Mouse (Mus musculus) CH12.LX (cell line): ENCODE measurements around the gene Trio.

Experiments used
- BHLHE40 ChIP-seq: IDR thresholded peaks from 2 replicates; pipeline ENCODE4 v1.6.1; 2011; ENCODE audit warnings: mild to moderate bottlenecking, low read depth, low read length, improper control_type of control experiment
- CHD2 ChIP-seq: IDR thresholded peaks from 2 replicates; pipeline ENCODE4 v1.6.1; 2011; ENCODE audit warnings: low read length, improper control_type of control experiment
- CTCF ChIP-seq, 2 experiments: IDR thresholded peaks in 1 of 2; conservative IDR thresholded peaks in 1 of 2; 2 replicates each; pipeline ENCODE4 v1.5.1; 2011 to 2012; ENCODE audit warnings: low read depth in 2 of 2, low read length in 2 of 2, improper control_type of control experiment in 1 of 2, inconsistent platforms in 1 of 2, mild to moderate bottlenecking in 1 of 2, moderate library complexity in 1 of 2
- ELF1 ChIP-seq: IDR thresholded peaks from 2 replicates; pipeline ENCODE4 v1.6.1; 2014; ENCODE audit warnings: low read depth, mild to moderate bottlenecking, inconsistent platforms, low read length, improper control_type of control experiment
- ETS1 ChIP-seq: conservative IDR thresholded peaks from 2 replicates; pipeline ENCODE4 v1.6.1; 2012; ENCODE audit warnings: low read depth, mild to moderate bottlenecking, inconsistent platforms, low read length, improper control_type of control experiment, moderate library complexity
- MXI1 ChIP-seq: IDR thresholded peaks from 2 replicates; pipeline ENCODE4 v1.6.1; 2011; ENCODE audit warnings: mild to moderate bottlenecking, low read depth, low read length, improper control_type of control experiment
- POLR2A ChIP-seq: IDR thresholded peaks from 2 replicates; pipeline ENCODE4 v1.6.1; 2011; ENCODE audit warnings: low read depth, mild to moderate bottlenecking, improper control_type of control experiment, low read length
- TCF12 ChIP-seq: IDR thresholded peaks from 2 replicates; pipeline ENCODE4 v1.6.1; 2014; ENCODE audit warnings: low read depth, mild to moderate bottlenecking, inconsistent platforms, low read length, improper control_type of control experiment
- USF2 ChIP-seq: conservative IDR thresholded peaks from 2 replicates; pipeline ENCODE4 v1.6.1; 2011; ENCODE audit warnings: low read depth, low read length, improper control_type of control experiment
- ZKSCAN1 ChIP-seq: IDR thresholded peaks from 2 replicates; pipeline ENCODE4 v1.6.1; 2012; ENCODE audit warnings: low read depth, inconsistent platforms, low read length, improper control_type of control experiment, borderline replicate concordance

DNA sequence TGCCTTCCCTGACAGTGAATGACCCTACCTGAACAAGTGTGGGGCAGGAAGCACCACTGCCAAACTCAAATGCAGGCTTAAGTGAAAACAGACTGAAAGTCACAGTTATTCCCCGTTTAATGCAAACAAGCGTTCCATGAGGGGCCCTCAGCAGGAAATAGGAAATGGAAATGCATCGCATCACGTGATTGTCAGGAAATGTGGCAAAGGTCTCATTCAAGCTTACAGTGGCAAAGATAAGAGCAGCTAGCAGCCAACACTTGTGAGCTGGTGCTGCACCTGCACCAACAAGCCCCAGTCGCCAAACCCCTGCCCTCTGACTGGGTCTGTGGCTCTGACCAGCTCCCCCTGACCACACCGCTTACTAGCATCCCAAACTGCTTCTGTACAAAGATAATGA, 138.7 kb downstream of the Trio start:
- TF ChIP-seq CTCF (conservative IDR thresholded peaks at IDR 0.05 in 1 of 2, IDR thresholded peaks at IDR 0.05 in 1 of 2; ENCODE audit: low read depth in 2 of 2, low read length in 2 of 2) (no peak), USF2 (no peak), ZKSCAN1 (no peak), BHLHE40 (no peak), TCF12 (no peak), ELF1 (no peak), CHD2 (no peak), POLR2A (no peak), ETS1 (no peak), MXI1 (no peak)
